Mouse (Mus musculus): Measurements from ENCODE around the gene Vmn2r100. TPM values are rescaled to one million over a fixed set of nuclear protein-coding genes. Genes with fewer than 3 reads are reported as not detected.

The Vmn2r100 gene
- total RNA-seq (2021) = not detected

DNA sequence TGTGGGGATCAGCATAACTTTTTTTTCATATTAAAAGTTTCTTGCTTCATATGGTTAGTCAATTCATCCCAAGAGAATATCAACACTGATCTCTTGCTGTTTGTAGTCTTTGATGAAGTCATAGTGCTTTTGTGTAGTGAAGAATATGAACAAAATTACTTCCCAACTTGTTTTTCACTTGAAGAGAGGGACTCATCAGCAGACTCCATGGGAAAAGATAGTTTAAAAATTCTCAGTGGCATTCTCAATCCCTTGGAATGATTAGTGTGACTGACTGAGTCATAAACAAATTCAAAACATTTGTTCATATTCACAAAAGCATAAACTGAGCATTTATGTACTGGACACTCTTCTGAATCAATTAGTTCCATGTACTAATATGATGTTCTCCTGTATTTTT, at the start of gene Vmn2r100:
Gene Vmn2r100, plus strand, starts transcription at position 301 of the 400 bp plus-strand sequence.
- intact Hi-C loops (cut with DNase I) = no loop called here
- no peak for DNase-seq (ENCODE audit: extremely low spot score in 1 of 2, low spot score in 2 of 2)

- no peak for DNase-seq (ENCODE audit: extremely low spot score in 1 of 2, low spot score in 2 of 2)
- intact Hi-C loops (cut with DNase I) = no loop called here
Observed at GRCm38 (mm10) chr17:19482866-19483265, 21.7 kb upstream of the Vmn2r100 start.

DNA sequence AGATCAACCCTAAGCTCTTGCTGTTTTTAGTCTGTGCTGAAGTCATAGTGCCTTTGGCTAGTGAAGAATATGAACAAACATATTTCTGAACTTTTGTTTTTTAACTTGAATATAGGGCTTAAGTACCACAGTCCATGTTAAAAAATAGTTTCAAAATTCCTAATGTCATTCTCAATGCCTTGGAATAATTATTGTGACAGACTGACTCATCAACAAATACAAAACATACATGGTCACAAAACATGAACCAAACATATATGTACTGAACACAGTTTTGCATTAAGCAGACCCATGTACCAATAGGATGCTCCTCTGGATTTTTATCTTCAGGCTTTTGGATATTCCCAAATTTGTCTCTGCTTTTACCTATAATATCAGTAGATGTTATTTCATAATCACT, 72.4 kb downstream of the Vmn2r100 start, which contains the start of gene Vmn2r101:
Gene Vmn2r101, plus strand, starts transcription at position 301 of the 400 bp plus-strand sequence.
- no peak for DNase-seq (ENCODE audit: extremely low spot score in 1 of 2, low spot score in 2 of 2)
- intact Hi-C loops (cut with DNase I) = loop anchor here (10.0 kb wide), 1 partner anchor 58 kb away; no protein-coding TSS in a partner anchor

Other genes starting within 250 kb of the Vmn2r100 start
- not detected for gene Vmn2r99, start 142.8 kb upstream of the Vmn2r100 start, total RNA-seq (2021)
- gene Vmn2r101, start 72.5 kb downstream of the Vmn2r100 start, total RNA-seq (2021) = not detected
- not detected for gene Vmn2r102, start 155.6 kb downstream of the Vmn2r100 start, total RNA-seq (2021)

Data from left cerebral cortex, postnatal 10 days (tissue).